Mouse (Mus musculus) CH12.LX (cell line): Measurements from ENCODE around the gene Fryl. TPM values are rescaled to one million over a fixed set of nuclear protein-coding genes. Genes with fewer than 3 reads are reported as not detected.

Experiments used
- DNase-seq: peaks from one replicate; pipeline ENCODE4 v3.0.0-alpha.2; 2013; ENCODE audit errors: extremely low read depth
- H3K27ac ChIP-seq: 2 replicates; pipeline ENCODE4 v1.5.1; 2012; ENCODE audit warnings: low read depth, mild to moderate bottlenecking, control low read depth, moderate library complexity; ENCODE audit not compliant: insufficient read depth
- H3K27me3 ChIP-seq: replicated peaks from 2 replicates; pipeline ENCODE3; 2012; ENCODE audit warnings: inconsistent platforms
- H3K36me3 ChIP-seq, 2 experiments: replicated peaks in 1 of 2; 2 replicates each; pipeline versions ENCODE3 to v1.6.1; 2012; ENCODE audit warnings: inconsistent platforms in 1 of 2, low read length in 1 of 2, mild to moderate bottlenecking in 1 of 2, mixed read lengths in 1 of 2, moderate library complexity in 1 of 2; ENCODE audit not compliant: control insufficient read depth in 1 of 2, insufficient read depth in 1 of 2
- H3K4me1 ChIP-seq, 2 experiments: 2 replicates each; pipeline ENCODE4 v1.6.1; 2012; ENCODE audit warnings: inconsistent platforms in 1 of 2, moderate library complexity in 1 of 2; ENCODE audit not compliant: insufficient read depth in 2 of 2, control insufficient read depth in 1 of 2
- H3K4me2 ChIP-seq: 2 replicates; pipeline ENCODE4 v1.6.1; 2012; ENCODE audit warnings: low read depth, mild to moderate bottlenecking, control low read depth; ENCODE audit not compliant: poor library complexity, insufficient read depth, severe bottlenecking
- H3K4me3 ChIP-seq, 3 experiments: fragments of 150-350 bp in 1 of 3; sonication (generic) in 1 of 3; replicated peaks in 1 of 3; 2 replicates each; pipeline versions ENCODE3 to v1.5.1; 2011 to 2012; ENCODE audit warnings: low read depth in 2 of 3, low read length in 2 of 3, mild to moderate bottlenecking in 2 of 3, moderate library complexity in 2 of 3, control low read depth in 1 of 3, improper control_type of control experiment in 1 of 3, inconsistent platforms in 1 of 3, mixed read lengths in 1 of 3; ENCODE audit not compliant: poor library complexity in 1 of 3
- H3K79me2 ChIP-seq: replicated peaks from 2 replicates; pipeline ENCODE4 v1.6.1; 2012; ENCODE audit warnings: mild to moderate bottlenecking, moderate library complexity; ENCODE audit not compliant: control insufficient read depth, poor library complexity, insufficient read depth, severe bottlenecking; ENCODE audit errors: extremely low read depth
- H3K9ac ChIP-seq: 2 replicates; pipeline ENCODE4 v1.6.1; 2012; ENCODE audit warnings: low read depth, mild to moderate bottlenecking, control low read depth, moderate library complexity; ENCODE audit not compliant: insufficient read depth
- H3K9me3 ChIP-seq: replicated peaks from 2 replicates; pipeline ENCODE3; 2012; ENCODE audit warnings: low read length, inconsistent platforms, mixed read lengths
- BHLHE40 ChIP-seq: IDR thresholded peaks from 2 replicates; pipeline ENCODE4 v1.6.1; 2011; ENCODE audit warnings: mild to moderate bottlenecking, low read depth, low read length, improper control_type of control experiment
- CHD1 ChIP-seq: IDR thresholded peaks from 2 replicates; pipeline ENCODE4 v1.6.1; 2012; ENCODE audit warnings: low read depth, low read length, improper control_type of control experiment, inconsistent platforms
- CHD2 ChIP-seq: IDR thresholded peaks from 2 replicates; pipeline ENCODE4 v1.6.1; 2011; ENCODE audit warnings: low read length, improper control_type of control experiment
- CTCF ChIP-seq, 2 experiments: IDR thresholded peaks in 1 of 2; conservative IDR thresholded peaks in 1 of 2; 2 replicates each; pipeline ENCODE4 v1.5.1; 2011 to 2012; ENCODE audit warnings: low read depth in 2 of 2, low read length in 2 of 2, improper control_type of control experiment in 1 of 2, inconsistent platforms in 1 of 2, mild to moderate bottlenecking in 1 of 2, moderate library complexity in 1 of 2
- E2F4 ChIP-seq: IDR thresholded peaks from 2 replicates; pipeline ENCODE4 v1.6.1; 2011; ENCODE audit warnings: low read depth, low read length, improper control_type of control experiment; ENCODE audit not compliant: insufficient replicate concordance
- ELF1 ChIP-seq: IDR thresholded peaks from 2 replicates; pipeline ENCODE4 v1.6.1; 2014; ENCODE audit warnings: low read depth, mild to moderate bottlenecking, inconsistent platforms, low read length, improper control_type of control experiment
- EP300 ChIP-seq: IDR thresholded peaks from 2 replicates; pipeline ENCODE4 v1.6.1; 2011; ENCODE audit warnings: low read length, improper control_type of control experiment
- ETS1 ChIP-seq: conservative IDR thresholded peaks from 2 replicates; pipeline ENCODE4 v1.6.1; 2012; ENCODE audit warnings: low read depth, mild to moderate bottlenecking, inconsistent platforms, low read length, improper control_type of control experiment, moderate library complexity
- GABPA ChIP-seq: IDR thresholded peaks from 2 replicates; pipeline ENCODE4 v1.6.1; 2012; ENCODE audit warnings: low read depth, low read length, improper control_type of control experiment, inconsistent platforms; ENCODE audit not compliant: insufficient replicate concordance
- HCFC1 ChIP-seq: IDR thresholded peaks from 2 replicates; pipeline ENCODE4 v1.6.1; 2012; ENCODE audit warnings: low read depth, mild to moderate bottlenecking, inconsistent platforms, low read length, improper control_type of control experiment
- IRF4 ChIP-seq: IDR thresholded peaks from 2 replicates; pipeline ENCODE4 v1.6.1; 2014; ENCODE audit warnings: low read depth, mild to moderate bottlenecking, inconsistent platforms, low read length, improper control_type of control experiment
- JUN ChIP-seq: IDR thresholded peaks from 2 replicates; pipeline ENCODE4 v1.6.1; 2011; ENCODE audit warnings: low read depth, mild to moderate bottlenecking, low read length, improper control_type of control experiment, moderate library complexity; ENCODE audit not compliant: insufficient read depth
- JUND ChIP-seq: conservative IDR thresholded peaks from 2 replicates; pipeline ENCODE4 v1.6.1; 2011; ENCODE audit warnings: low read depth, low read length, improper control_type of control experiment
- KAT2A ChIP-seq: IDR thresholded peaks from 2 replicates; pipeline ENCODE4 v1.6.1; 2012; ENCODE audit warnings: low read length, improper control_type of control experiment, inconsistent platforms; ENCODE audit not compliant: insufficient replicate concordance
- MAFK ChIP-seq: IDR thresholded peaks from 2 replicates; pipeline ENCODE4 v1.6.1; 2011; ENCODE audit warnings: low read length, improper control_type of control experiment; ENCODE audit not compliant: insufficient replicate concordance
- MAX ChIP-seq: IDR thresholded peaks from 2 replicates; pipeline ENCODE4 v1.6.1; 2011; ENCODE audit warnings: low read length, improper control_type of control experiment
- MAZ ChIP-seq: IDR thresholded peaks from 2 replicates; pipeline ENCODE4 v1.6.1; 2012; ENCODE audit warnings: low read depth, mild to moderate bottlenecking, inconsistent platforms, low read length, improper control_type of control experiment, moderate library complexity
- MEF2A ChIP-seq: IDR thresholded peaks from 2 replicates; pipeline ENCODE4 v1.6.1; 2014; ENCODE audit warnings: low read depth, mild to moderate bottlenecking, inconsistent platforms, low read length, improper control_type of control experiment, borderline replicate concordance
- MXI1 ChIP-seq: IDR thresholded peaks from 2 replicates; pipeline ENCODE4 v1.6.1; 2011; ENCODE audit warnings: mild to moderate bottlenecking, low read depth, low read length, improper control_type of control experiment
- MYC ChIP-seq: IDR thresholded peaks from 2 replicates; pipeline ENCODE4 v1.6.1; 2011; ENCODE audit warnings: low read depth, mild to moderate bottlenecking, improper control_type of control experiment, low read length
- NELFE ChIP-seq: IDR thresholded peaks from 2 replicates; pipeline ENCODE4 v1.6.1; 2011; ENCODE audit warnings: low read depth, low read length, improper control_type of control experiment
- NRF1 ChIP-seq: IDR thresholded peaks from 2 replicates; pipeline ENCODE4 v1.6.1; 2014; ENCODE audit warnings: low read depth, mild to moderate bottlenecking, inconsistent platforms, low read length, improper control_type of control experiment, moderate library complexity
- PAX5 ChIP-seq: IDR thresholded peaks from 2 replicates; pipeline ENCODE4 v1.6.1; 2012; ENCODE audit warnings: low read length, inconsistent platforms, mixed read lengths
- POLR2A ChIP-seq: IDR thresholded peaks from 2 replicates; pipeline ENCODE4 v1.6.1; 2011; ENCODE audit warnings: low read depth, mild to moderate bottlenecking, improper control_type of control experiment, low read length
- POLR2AphosphoS2 ChIP-seq: IDR thresholded peaks from 2 replicates; pipeline ENCODE4 v1.6.1; 2011; ENCODE audit warnings: low read depth, low read length, improper control_type of control experiment
- RAD21 ChIP-seq: IDR thresholded peaks from 2 replicates; pipeline ENCODE4 v1.6.1; 2011; ENCODE audit warnings: low read depth, mild to moderate bottlenecking, low read length, improper control_type of control experiment, moderate library complexity
- RCOR1 ChIP-seq: conservative IDR thresholded peaks from 2 replicates; pipeline ENCODE4 v1.6.1; 2012; ENCODE audit warnings: low read depth, mild to moderate bottlenecking, inconsistent platforms, low read length, improper control_type of control experiment
- SIN3A ChIP-seq: IDR thresholded peaks from 2 replicates; pipeline ENCODE4 v1.6.1; 2012; ENCODE audit warnings: low read length, improper control_type of control experiment, inconsistent platforms
- SMC3 ChIP-seq: IDR thresholded peaks from 2 replicates; pipeline ENCODE4 v1.6.1; 2011; ENCODE audit warnings: low read depth, low read length, improper control_type of control experiment
- TBP ChIP-seq: conservative IDR thresholded peaks from 2 replicates; pipeline ENCODE4 v1.6.1; 2011; ENCODE audit warnings: low read depth, low read length, improper control_type of control experiment
- TCF12 ChIP-seq: IDR thresholded peaks from 2 replicates; pipeline ENCODE4 v1.6.1; 2014; ENCODE audit warnings: low read depth, mild to moderate bottlenecking, inconsistent platforms, low read length, improper control_type of control experiment
- UBTF ChIP-seq: IDR thresholded peaks from 2 replicates; pipeline ENCODE4 v1.6.1; 2012; ENCODE audit warnings: low read depth, mild to moderate bottlenecking, inconsistent platforms, low read length, improper control_type of control experiment, moderate library complexity
- USF1 ChIP-seq: IDR thresholded peaks from 2 replicates; pipeline ENCODE4 v1.6.1; 2014; ENCODE audit warnings: low read depth, mild to moderate bottlenecking, inconsistent platforms, low read length, improper control_type of control experiment
- USF2 ChIP-seq: conservative IDR thresholded peaks from 2 replicates; pipeline ENCODE4 v1.6.1; 2011; ENCODE audit warnings: low read depth, low read length, improper control_type of control experiment
- ZC3H11A ChIP-seq: IDR thresholded peaks from 2 replicates; pipeline ENCODE4 v1.6.1; 2012; ENCODE audit warnings: low read depth, mild to moderate bottlenecking, inconsistent platforms, low read length, improper control_type of control experiment
- ZKSCAN1 ChIP-seq: IDR thresholded peaks from 2 replicates; pipeline ENCODE4 v1.6.1; 2012; ENCODE audit warnings: low read depth, inconsistent platforms, low read length, improper control_type of control experiment, borderline replicate concordance
- ZMIZ1 ChIP-seq: IDR thresholded peaks from 2 replicates; pipeline ENCODE4 v1.6.1; 2012; ENCODE audit warnings: low read depth, mild to moderate bottlenecking, inconsistent platforms, low read length, improper control_type of control experiment
- ZNF384 ChIP-seq: IDR thresholded peaks from 2 replicates; pipeline ENCODE4 v1.6.1; 2012; ENCODE audit warnings: low read depth, low read length, improper control_type of control experiment, inconsistent platforms
- dilution Hi-C: fragments of 300-500 bp; cut with MboI; formaldehyde crosslinking; loops from 2 replicates; pipeline ENCODE4 v1.14.3; 2020; ENCODE audit warnings: low sequenced_read_pairs; ENCODE audit not compliant: extremely low pct_unique_long_range_greater_than_20kb, extremely low pct_ligation_motif_present
- in situ Hi-C: fragments of 300-500 bp; cut with MboI; formaldehyde crosslinking; loops from 3 replicates; pipeline ENCODE4 v1.14.3; 2019; ENCODE audit warnings: low sequenced_read_pairs, low pct_ligation_motif_present, low pct_unique_long_range_greater_than_20kb, mixed read lengths
- polyA plus RNA-seq: library from polyadenylated mRNA; unstranded; fragments of >175 nt; gene quantifications from 2 replicates; pipeline ENCODE4 v1.2.1, GENCODE M21; 2012; ENCODE audit warnings: low read depth; ENCODE audit not compliant: insufficient read length
- total RNA-seq, 2 experiments: library from RNA; depleted of rRNA; stranded (reverse); fragments of 300-350 nt in 1 of 2; fragments of >200 nt in 1 of 2; gene quantifications; 2 replicates each; pipeline ENCODE4 v1.2.3; 2012 to 2014

Gene Fryl
- total RNA-seq (2012; rRNA removed) = 31.3 and 35.0 TPM in 2 replicates
- total RNA-seq (2014; rRNA removed) = 23.2 and 23.8 TPM in 2 replicates
- 32.6 and 38.4 TPM in 2 replicates for polyA plus RNA-seq

GRCm38 (mm10) chr5:73256352-73257065, at the start of gene Fryl:
TSS of gene Fryl (minus strand) at chr5:73256619.
- peak; percentile 98 for DNase-seq
- Histone ChIP-seq H3K9ac (peak within 1 kb of the TSS; percentile 91), H3K27me3 (no peaks in the 10 kb centered on the region), H3K79me2 (peaks cover 38% of the 10 kb centered on the region), H3K4me1 (peaks cover 5 to 32% of the 10 kb centered on the region in 2 experiments; a peak in 3 of 4 replicates), H3K4me2 (peak within 1 kb of the TSS; percentile 91), H3K9me3 (no peaks in the 10 kb centered on the region), H3K36me3 (peaks cover 0 to 5% of the 10 kb centered on the region in 2 experiments), H3K27ac (peak within 1 kb of the TSS; percentile 15), H3K4me3 (peak within 1 kb of the TSS; percentile 78 to 95 (median 94))
- dilution Hi-C loops (no loop called here), in situ Hi-C loops (loop anchor here (10.0 kb wide), 1 partner anchor 52 kb away; no protein-coding TSS in a partner anchor)
- TF ChIP-seq SMC3 (no peak), TCF12 (peak; percentile 58; the same call in 1 of the 2 replicates), HCFC1 (peak; percentile 51), JUN (no peak), POLR2A (peak; percentile 79), ZC3H11A (no peak), ZMIZ1 (peak; percentile 76; the same call in 1 of the 2 replicates), BHLHE40 (peak; percentile 50; the same call in 1 of the 2 replicates), MEF2A (no peak), KAT2A (0 out of 2 replicates have a peak, but pooled peaks have one; percentile 49), GABPA (no peak), E2F4 (no peak), ELF1 (peak; percentile 70), MXI1 (peak; percentile 60; the same call in 1 of the 2 replicates), ETS1 (no peak), ZNF384 (no peak), USF1 (no peak), PAX5 (no peak), NRF1 (peak; percentile 10; the same call in 1 of the 2 replicates), POLR2AphosphoS2 (peak; percentile 89), RCOR1 (no peak), CHD1 (no peak), EP300 (no peak), NELFE (peak; percentile 73), MAFK (no peak), MAX (no peak; the same call in 1 of the 2 replicates), RAD21 (no peak), TBP (peak; percentile 94), MAZ (no peak), IRF4 (peak; percentile 26; the same call in 1 of the 2 replicates), ZKSCAN1 (no peak), SIN3A (peak; percentile 46), JUND (no peak), CHD2 (peak; percentile 95), MYC (no peak), USF2 (no peak), CTCF (conservative IDR thresholded peaks at IDR 0.05 in 1 of 2, IDR thresholded peaks at IDR 0.05 in 1 of 2; ENCODE audit: low read depth in 2 of 2, low read length in 2 of 2) (no peak), UBTF (no peak)
